Mouse (Mus musculus): ENCODE results near the gene D5Ertd579e.

Gene D5Ertd579e

GRCm38 (mm10) chr5:36584299-36584698, 111.5 kb downstream of the D5Ertd579e start:
- in situ Hi-C loops (cut with MboI; ENCODE audit: low pct_unique_long_range_greater_than_20kb in 1 of 2, low sequenced_read_pairs in 2 of 2, unreplicated experiment in 1 of 2): loop anchor here (5.0 kb wide), 3 partner anchors 52 to 102 kb away; partner anchors contain the start of genes Ccdc96 (in 2 of the 2) and Tada2b (in 2 of the 2)

- in situ Hi-C loops (cut with MboI; ENCODE audit: low pct_unique_long_range_greater_than_20kb in 1 of 2, low sequenced_read_pairs in 2 of 2, unreplicated experiment in 1 of 2): loop anchor here (5.0 kb wide), 3 partner anchors 50 to 100 kb away; partner anchors contain the start of genes Ccdc96 (in 2 of the 2) and Tada2b (in 2 of the 2)
Measured at GRCm38 (mm10) chr5:36581924-36582642, 113.7 kb downstream of the D5Ertd579e start.

- in situ Hi-C loops (cut with MboI; ENCODE audit: low pct_unique_long_range_greater_than_20kb in 1 of 2, low sequenced_read_pairs in 2 of 2, unreplicated experiment in 1 of 2): loop anchor here (5.0 kb wide), 3 partner anchors 49 to 99 kb away; partner anchors contain the start of genes Ccdc96 (in 2 of the 2) and Tada2b (in 2 of the 2)
Measured at GRCm38 (mm10) chr5:36581259-36581923, 114.4 kb downstream of the D5Ertd579e start.

- in situ Hi-C loops (cut with MboI; ENCODE audit: low pct_unique_long_range_greater_than_20kb in 1 of 2, low sequenced_read_pairs in 2 of 2, unreplicated experiment in 1 of 2): loop anchor here (5.0 kb wide), 3 partner anchors 48 to 98 kb away; partner anchors contain the start of genes Ccdc96 (in 2 of the 2) and Tada2b (in 2 of the 2)
Measured at GRCm38 (mm10) chr5:36579967-36580366, 115.9 kb downstream of the D5Ertd579e start.

- in situ Hi-C loops (cut with MboI; ENCODE audit: low pct_unique_long_range_greater_than_20kb in 1 of 2, low sequenced_read_pairs in 2 of 2, unreplicated experiment in 1 of 2): no loop called here
Measured at GRCm38 (mm10) chr5:36578982-36579381, 116.8 kb downstream of the D5Ertd579e start.

GRCm38 (mm10) chr5:36576457-36576856, 119.4 kb downstream of the D5Ertd579e start:
- in situ Hi-C loops (cut with MboI; ENCODE audit: low pct_unique_long_range_greater_than_20kb in 1 of 2, low sequenced_read_pairs in 2 of 2, unreplicated experiment in 1 of 2): no loop called here

GRCm38 (mm10) chr5:36575745-36576144, 120.1 kb downstream of the D5Ertd579e start:
- in situ Hi-C loops (cut with MboI; ENCODE audit: low pct_unique_long_range_greater_than_20kb in 1 of 2, low sequenced_read_pairs in 2 of 2, unreplicated experiment in 1 of 2): no loop called here

GRCm38 (mm10) chr5:36575227-36575626, 120.6 kb downstream of the D5Ertd579e start:
- in situ Hi-C loops (cut with MboI; ENCODE audit: low pct_unique_long_range_greater_than_20kb in 1 of 2, low sequenced_read_pairs in 2 of 2, unreplicated experiment in 1 of 2): no loop called here

- in situ Hi-C loops (cut with MboI; ENCODE audit: low pct_unique_long_range_greater_than_20kb in 1 of 2, low sequenced_read_pairs in 2 of 2, unreplicated experiment in 1 of 2): no loop called here
Measured at GRCm38 (mm10) chr5:36574147-36574870, 121.5 kb downstream of the D5Ertd579e start.

- in situ Hi-C loops (cut with MboI; ENCODE audit: low pct_unique_long_range_greater_than_20kb in 1 of 2, low sequenced_read_pairs in 2 of 2, unreplicated experiment in 1 of 2): no loop called here
Measured at GRCm38 (mm10) chr5:36573354-36573753, 122.5 kb downstream of the D5Ertd579e start.

- in situ Hi-C loops (cut with MboI; ENCODE audit: low pct_unique_long_range_greater_than_20kb in 1 of 2, low sequenced_read_pairs in 2 of 2, unreplicated experiment in 1 of 2): no loop called here
Measured at GRCm38 (mm10) chr5:36571371-36571770, 124.5 kb downstream of the D5Ertd579e start.

GRCm38 (mm10) chr5:36570546-36571245, 125.1 kb downstream of the D5Ertd579e start:
- in situ Hi-C loops (cut with MboI; ENCODE audit: low pct_unique_long_range_greater_than_20kb in 1 of 2, low sequenced_read_pairs in 2 of 2, unreplicated experiment in 1 of 2): no loop called here

- in situ Hi-C loops (cut with MboI; ENCODE audit: low pct_unique_long_range_greater_than_20kb in 1 of 2, low sequenced_read_pairs in 2 of 2, unreplicated experiment in 1 of 2): no loop called here
Measured at GRCm38 (mm10) chr5:36570098-36570497, 125.7 kb downstream of the D5Ertd579e start.

- in situ Hi-C loops (cut with MboI; ENCODE audit: low pct_unique_long_range_greater_than_20kb in 1 of 2, low sequenced_read_pairs in 2 of 2, unreplicated experiment in 1 of 2): no loop called here
Measured at GRCm38 (mm10) chr5:36568118-36568517, 127.7 kb downstream of the D5Ertd579e start.

GRCm38 (mm10) chr5:36567627-36568026, 128.2 kb downstream of the D5Ertd579e start:
- in situ Hi-C loops (cut with MboI; ENCODE audit: low pct_unique_long_range_greater_than_20kb in 1 of 2, low sequenced_read_pairs in 2 of 2, unreplicated experiment in 1 of 2): no loop called here

- in situ Hi-C loops (cut with MboI; ENCODE audit: low pct_unique_long_range_greater_than_20kb in 1 of 2, low sequenced_read_pairs in 2 of 2, unreplicated experiment in 1 of 2): no loop called here
Measured at GRCm38 (mm10) chr5:36564530-36564929, 131.3 kb downstream of the D5Ertd579e start.

- in situ Hi-C loops (cut with MboI; ENCODE audit: low pct_unique_long_range_greater_than_20kb in 1 of 2, low sequenced_read_pairs in 2 of 2, unreplicated experiment in 1 of 2): no loop called here
Measured at GRCm38 (mm10) chr5:36563741-36564140, 132.1 kb downstream of the D5Ertd579e start.

GRCm38 (mm10) chr5:36562791-36563445, 132.9 kb downstream of the D5Ertd579e start:
- in situ Hi-C loops (cut with MboI; ENCODE audit: low pct_unique_long_range_greater_than_20kb in 1 of 2, low sequenced_read_pairs in 2 of 2, unreplicated experiment in 1 of 2): no loop called here
